Mouse (Mus musculus) layer of hippocampus, adult 18-20 months (tissue): ENCODE data around the gene Pola2. TPM values are rescaled to one million over a fixed set of nuclear protein-coding genes. Genes with fewer than 3 reads are reported as not detected.
A peak's percentile ranks its signal among the peaks of the same experiment; 100 is the strongest.

Source experiments
- DNase-seq, 2 experiments: peaks; one replicate each; pipeline ENCODE4 v3.0.0; 2022; ENCODE audit warnings: low spot score in 2 of 2
- total RNA-seq, 2 experiments: library from RNA; stranded (reverse); gene quantifications; 2 replicates each; pipeline ENCODE4 v1.2.3; 2021

Pola2 gene
- total RNA-seq, 2 experiments from 2014 or later: 5.0 to 5.9 TPM

GRCm38 (mm10) chr19:5910221-5910620, 53.8 kb downstream of the Pola2 start:
- DNase-seq: no peak

- DNase-seq: no peak
Observed at GRCm38 (mm10) chr19:5907275-5907674, 56.7 kb downstream of the Pola2 start.

- peak; percentile 92 to 96 for DNase-seq
Observed at GRCm38 (mm10) chr19:5894002-5894678, 69.9 kb downstream of the Pola2 start, which contains the start of gene Tigd3. TSS of gene Tigd3 (minus strand) at chr19:5894149.

- no peak for DNase-seq
Observed at GRCm38 (mm10) chr19:5893282-5894001, 70.6 kb downstream of the Pola2 start.

GRCm38 (mm10) chr19:5892735-5893134, 71.3 kb downstream of the Pola2 start:
- DNase-seq: no peak

- no peak for DNase-seq
Observed at GRCm38 (mm10) chr19:5892262-5892661, 71.7 kb downstream of the Pola2 start.

- no peak for DNase-seq
Observed at GRCm38 (mm10) chr19:5891521-5892258, 72.3 kb downstream of the Pola2 start.

Other genes with a start within 250 kb of the Pola2 start
- gene Ehbp1l1, start 237.9 kb downstream of the Pola2 start, total RNA-seq: 10 to 100 TPM; 13.9 to 17.2 TPM
- gene Fam89b, start 234.5 kb downstream of the Pola2 start, total RNA-seq: 10 to 100 TPM; 28.5 to 28.6 TPM
- 10 to 100 TPM; 24.3 to 27.3 TPM for gene Ltbp3, start 223.3 kb downstream of the Pola2 start, total RNA-seq
- 10 to 100 TPM; 77.3 to 80.3 TPM for gene Scyl1, start 192.8 kb downstream of the Pola2 start, total RNA-seq
- 10 to 100 TPM; 12.7 to 13.0 TPM for gene Frmd8, start 88.9 kb downstream of the Pola2 start, total RNA-seq
- 1 to 10 TPM; 2.9 to 3.2 TPM for gene Slc25a45, start 86.4 kb downstream of the Pola2 start, total RNA-seq
- gene Tigd3, start 70.1 kb downstream of the Pola2 start, total RNA-seq: 1 to 10 TPM; 2.5 TPM
- 100 to 1,000 TPM in 1 of 2 experiments, 10 to 100 TPM in 1; 90.8 to 100 TPM for gene Dpf2, start 51.2 kb downstream of the Pola2 start, total RNA-seq
- gene Cdc42ep2, start 39.4 kb downstream of the Pola2 start, total RNA-seq: 1 to 10 TPM; 4.3 to 4.6 TPM
- gene Slc22a20, start 21.9 kb upstream of the Pola2 start, total RNA-seq: not detected
- gene Capn1, start 51.7 kb upstream of the Pola2 start, total RNA-seq: 10 to 100 TPM; 23.2 to 24.8 TPM
- gene Syvn1, start 82.4 kb upstream of the Pola2 start, total RNA-seq: 10 to 100 TPM; 43.4 to 44.5 TPM
- gene Mrpl49, start 93.6 kb upstream of the Pola2 start, total RNA-seq: 10 to 100 TPM; 48.0 to 52.0 TPM
- 100 to 1,000 TPM; 769 to 789 TPM for gene Fau, start 93.6 kb upstream of the Pola2 start, total RNA-seq
- 10 to 100 TPM; 34.6 to 36.2 TPM for gene Znhit2, start 97.0 kb upstream of the Pola2 start, total RNA-seq
- 10 to 100 TPM; 22.4 to 24.4 TPM for gene Tm7sf2, start 104.2 kb upstream of the Pola2 start, total RNA-seq
- gene Vps51, start 113.0 kb upstream of the Pola2 start, total RNA-seq: 10 to 100 TPM; 93.7 to 94.4 TPM
- not detected for gene Tmem262, start 115.8 kb upstream of the Pola2 start, total RNA-seq
- 1 to 10 TPM in 1 of 2 experiments, under 1 TPM in 1; 0.91 to 1.3 TPM for gene Gm28374, start 118.1 kb upstream of the Pola2 start, total RNA-seq
- gene Zfpl1, start 120.8 kb upstream of the Pola2 start, total RNA-seq: 10 to 100 TPM; 36.6 to 42.0 TPM
- gene Cdca5, start 120.8 kb upstream of the Pola2 start, total RNA-seq: not detected
- not detected for gene AC131692.1, start 130.2 kb upstream of the Pola2 start, total RNA-seq
- gene Naaladl1, start 141.6 kb upstream of the Pola2 start, total RNA-seq: under 1 TPM in 1 of 2 experiments, not detected in 1; 0.12 TPM
- gene Sac3d1, start 154.4 kb upstream of the Pola2 start, total RNA-seq: 10 to 100 TPM; 15.5 to 15.6 TPM
- 10 to 100 TPM; 37.6 to 45.1 TPM for gene Snx15, start 164.1 kb upstream of the Pola2 start, total RNA-seq
- under 1 TPM; 0.59 to 0.89 TPM for gene Batf2, start 176.8 kb upstream of the Pola2 start, total RNA-seq
- gene Arl2, start 177.3 kb upstream of the Pola2 start, total RNA-seq: 10 to 100 TPM; 83.2 to 84.8 TPM
- not detected for gene Majin, start 220.2 kb upstream of the Pola2 start, total RNA-seq